Mouse (Mus musculus): Measurements from ENCODE around the gene Osbpl2.

- TF ChIP-seq CTCF (IDR thresholded peaks at IDR 0.05; ENCODE audit: low read depth, low read length) (no peak), GATA1 (IDR thresholded peaks at IDR 0.05; ENCODE audit: borderline replicate concordance, low read length) (no peak), TAL1 (conservative IDR thresholded peaks at IDR 0.05; ENCODE audit: low read depth, low read length) (no peak), POLR2AphosphoS5 (IDR thresholded peaks at IDR 0.05; ENCODE audit: insufficient replicate concordance, low read depth, low read length) (no peak), GATA2 (IDR thresholded peaks at IDR 0.05; ENCODE audit: borderline replicate concordance, low read depth, low read length) (no peak)
Measured at GRCm38 (mm10) chr2:180107081-180107480, 12.0 kb upstream of the Osbpl2 start.

All from G1E (cell line).